Mouse (Mus musculus): ENCODE measurements around the gene B4galnt2. TPM values are rescaled to one million over a fixed set of nuclear protein-coding genes. Genes with fewer than 3 reads are reported as not detected.

The B4galnt2 gene
- total RNA-seq, 2 experiments from 2014 or later = not detected

GRCm38 (mm10) chr11:95830411-95831275 is 84.0 kb downstream of the B4galnt2 start:
- intact Hi-C loops (cut with DNase I; ENCODE audit: low total_unique reads) = no loop called here
- DNase-seq = no peak

- no peak for DNase-seq
- intact Hi-C loops (cut with DNase I; ENCODE audit: low total_unique reads) = loop anchor here (2.0 to 5.0 kb wide), 2 partner anchors 23 to 57 kb away; no protein-coding TSS in a partner anchor
These were observed 85.1 kb downstream of the B4galnt2 start for GRCm38 (mm10) chr11:95829526-95830050.

GRCm38 (mm10) chr11:95828181-95828964 is 86.3 kb downstream of the B4galnt2 start:
- no peak for DNase-seq
- intact Hi-C loops (cut with DNase I; ENCODE audit: low total_unique reads) = loop anchor here (2.0 to 5.0 kb wide), 2 partner anchors 24 to 56 kb away; no protein-coding TSS in a partner anchor

- intact Hi-C loops (cut with DNase I; ENCODE audit: low total_unique reads) = loop anchor here (2.0 to 5.0 kb wide), 2 partner anchors 25 to 55 kb away; no protein-coding TSS in a partner anchor
- DNase-seq = peak; percentile 62
These were observed 87.1 kb downstream of the B4galnt2 start for GRCm38 (mm10) chr11:95827464-95828085.

- intact Hi-C loops (cut with DNase I; ENCODE audit: low total_unique reads) = loop anchor here (5.0 kb wide), 1 partner anchor 55 kb away; no protein-coding TSS in a partner anchor
- DNase-seq = no peak
These were observed 87.6 kb downstream of the B4galnt2 start for GRCm38 (mm10) chr11:95827168-95827447.

GRCm38 (mm10) chr11:95826317-95827167 is 88.1 kb downstream of the B4galnt2 start:
- intact Hi-C loops (cut with DNase I; ENCODE audit: low total_unique reads) = loop anchor here (5.0 kb wide), 1 partner anchor 54 kb away; no protein-coding TSS in a partner anchor
- no peak for DNase-seq

GRCm38 (mm10) chr11:95825625-95826024 is 89.1 kb downstream of the B4galnt2 start:
- intact Hi-C loops (cut with DNase I; ENCODE audit: low total_unique reads) = loop anchor here (5.0 kb wide), 1 partner anchor 53 kb away; no protein-coding TSS in a partner anchor

GRCm38 (mm10) chr11:95824877-95825243 is 89.8 kb downstream of the B4galnt2 start:
- peak; percentile 85 for DNase-seq
- intact Hi-C loops (cut with DNase I; ENCODE audit: low total_unique reads) = loop anchor here (5.0 kb wide), 1 partner anchor 53 kb away; no protein-coding TSS in a partner anchor

More at GRCm38 (mm10) chr11:95825625-95826024, 89.1 kb downstream of the B4galnt2 start:
- DNase-seq = no peak

GRCm38 (mm10) chr11:95824071-95824876 is 90.4 kb downstream of the B4galnt2 start, which contains the start of gene Phospho1:
Gene Phospho1 (plus strand): TSS chr11:95824499.
- intact Hi-C loops (cut with DNase I; ENCODE audit: low total_unique reads) = no loop called here
- peak; percentile 94 for DNase-seq

GRCm38 (mm10) chr11:95822437-95822836 is 92.3 kb downstream of the B4galnt2 start:
- DNase-seq = no peak

GRCm38 (mm10) chr11:95821511-95821910 is 93.2 kb downstream of the B4galnt2 start:
- intact Hi-C loops (cut with DNase I; ENCODE audit: low total_unique reads) = no loop called here
- no peak for DNase-seq

More at GRCm38 (mm10) chr11:95822437-95822836, 92.3 kb downstream of the B4galnt2 start:
- intact Hi-C loops (cut with DNase I; ENCODE audit: low total_unique reads) = no loop called here

- intact Hi-C loops (cut with DNase I; ENCODE audit: low total_unique reads) = no loop called here
- no peak for DNase-seq
These were observed 95.6 kb downstream of the B4galnt2 start for GRCm38 (mm10) chr11:95819138-95819537.

Small RNA genes lying within 50 kb of the gene (microRNA-seq; reads per million reads assigned to microRNA genes)
- 0 reads per million in 2 experiments for gene Mir3063

Other genes with a start within 250 kb of the B4galnt2 start
- gene Phb, start 247.9 kb downstream of the B4galnt2 start, total RNA-seq (2021) = 100 to 1,000 TPM; 149 to 153 TPM
- 10 to 100 TPM; 42.0 to 43.1 TPM for gene Zfp652, start 202.2 kb downstream of the B4galnt2 start, total RNA-seq (2021)
- under 1 TPM; 0.24 to 0.25 TPM for gene B130006D01Rik, start 191.3 kb downstream of the B4galnt2 start, total RNA-seq (2021)
- 100 to 1,000 TPM; 148 to 155 TPM for gene Phospho1, start 90.4 kb downstream of the B4galnt2 start, total RNA-seq (2021)
- gene Gngt2, start 77.7 kb downstream of the B4galnt2 start, total RNA-seq (2021) = 1 to 10 TPM; 7.1 to 8.1 TPM
- 1 to 10 TPM; 3.3 to 4.9 TPM for gene Abi3, start 72.4 kb downstream of the B4galnt2 start, total RNA-seq (2021)
- under 1 TPM; 0.10 to 0.11 TPM for gene Igf2bp1, start 91.0 kb upstream of the B4galnt2 start, total RNA-seq (2021)
- not detected for gene Gip, start 109.7 kb upstream of the B4galnt2 start, total RNA-seq (2021)
- 10 to 100 TPM; 27.6 to 31.7 TPM for gene Snf8, start 120.0 kb upstream of the B4galnt2 start, total RNA-seq (2021)
- gene Ube2z, start 150.5 kb upstream of the B4galnt2 start, total RNA-seq (2021) = 10 to 100 TPM; 17.6 to 19.9 TPM
- gene Atp5g1, start 160.8 kb upstream of the B4galnt2 start, total RNA-seq (2021) = 1,000 to 10,000 TPM; 1,272 to 1,516 TPM
- gene Calcoco2, start 197.1 kb upstream of the B4galnt2 start, total RNA-seq (2021) = not detected
- gene Ttll6, start 218.9 kb upstream of the B4galnt2 start, total RNA-seq (2021) = not detected